Mouse (Mus musculus): Measurements from ENCODE around the gene B4galt4. TPM values are rescaled to one million over a fixed set of nuclear protein-coding genes. Genes with fewer than 3 reads are reported as not detected.
"Not testable (repeated sequence)": the region's sequence is repeated elsewhere in the genome, so short reads cannot be mapped to it uniquely, and the experiment has no call there.

The B4galt4 gene
- 0.70 and 2.6 TPM in 2 replicates for total RNA-seq (2017)

- 0 out of 2 replicates have a peak, but pooled peaks have one; percentile 23 for ATAC-seq (ENCODE audit: extremely low read depth, insufficient number of reproducible peaks, low FRiP score, poor library complexity, severe bottlenecking)
Observed at GRCm38 (mm10) chr16:38742113-38742658, at the start of gene B4galt4. B4galt4 (plus strand) TSS chr16:38742264.

- no peak for ATAC-seq (ENCODE audit: extremely low read depth, insufficient number of reproducible peaks, low FRiP score, poor library complexity, severe bottlenecking)
Observed at GRCm38 (mm10) chr16:38694906-38695540, 47.0 kb upstream of the B4galt4 start.

- ATAC-seq (ENCODE audit: extremely low read depth, insufficient number of reproducible peaks, low FRiP score, poor library complexity, severe bottlenecking) = no peak
Observed at GRCm38 (mm10) chr16:38695557-38695956, 46.5 kb upstream of the B4galt4 start.

- ATAC-seq (ENCODE audit: extremely low read depth, insufficient number of reproducible peaks, low FRiP score, poor library complexity, severe bottlenecking) = no peak
Observed at GRCm38 (mm10) chr16:38697611-38698010, 44.5 kb upstream of the B4galt4 start.

- no peak for ATAC-seq (ENCODE audit: extremely low read depth, insufficient number of reproducible peaks, low FRiP score, poor library complexity, severe bottlenecking)
Observed at GRCm38 (mm10) chr16:38700392-38701162, 41.5 kb upstream of the B4galt4 start.

GRCm38 (mm10) chr16:38701492-38702185 is 40.4 kb upstream of the B4galt4 start:
- ATAC-seq (ENCODE audit: extremely low read depth, insufficient number of reproducible peaks, low FRiP score, poor library complexity, severe bottlenecking) = peak; percentile 65

GRCm38 (mm10) chr16:38702316-38702715 is 39.7 kb upstream of the B4galt4 start:
- no peak for ATAC-seq (ENCODE audit: extremely low read depth, insufficient number of reproducible peaks, low FRiP score, poor library complexity, severe bottlenecking)

GRCm38 (mm10) chr16:38703501-38703900 is 38.6 kb upstream of the B4galt4 start:
- ATAC-seq (ENCODE audit: extremely low read depth, insufficient number of reproducible peaks, low FRiP score, poor library complexity, severe bottlenecking) = no peak

- ATAC-seq (ENCODE audit: extremely low read depth, insufficient number of reproducible peaks, low FRiP score, poor library complexity, severe bottlenecking) = no peak
Observed at GRCm38 (mm10) chr16:38705531-38706281, 36.4 kb upstream of the B4galt4 start.

GRCm38 (mm10) chr16:38706782-38707181 is 35.3 kb upstream of the B4galt4 start:
- no peak for ATAC-seq (ENCODE audit: extremely low read depth, insufficient number of reproducible peaks, low FRiP score, poor library complexity, severe bottlenecking)

GRCm38 (mm10) chr16:38708962-38709520 is 33.0 kb upstream of the B4galt4 start:
- peak; percentile 11; the same call in 1 of the 2 replicates for ATAC-seq (ENCODE audit: extremely low read depth, insufficient number of reproducible peaks, low FRiP score, poor library complexity, severe bottlenecking)

- ATAC-seq (ENCODE audit: extremely low read depth, insufficient number of reproducible peaks, low FRiP score, poor library complexity, severe bottlenecking) = no peak
Observed at GRCm38 (mm10) chr16:38711245-38711644, 30.8 kb upstream of the B4galt4 start.

- no peak for ATAC-seq (ENCODE audit: extremely low read depth, insufficient number of reproducible peaks, low FRiP score, poor library complexity, severe bottlenecking)
Observed at GRCm38 (mm10) chr16:38712105-38712504, 30.0 kb upstream of the B4galt4 start.

- ATAC-seq (ENCODE audit: extremely low read depth, insufficient number of reproducible peaks, low FRiP score, poor library complexity, severe bottlenecking) = peak; percentile 73
Observed at GRCm38 (mm10) chr16:38712581-38713403, 29.3 kb upstream of the B4galt4 start, which contains the start of gene Arhgap31. Arhgap31 (minus strand) TSS chr16:38713274.

GRCm38 (mm10) chr16:38713404-38714258 is 28.4 kb upstream of the B4galt4 start:
- no peak for ATAC-seq (ENCODE audit: extremely low read depth, insufficient number of reproducible peaks, low FRiP score, poor library complexity, severe bottlenecking)

- ATAC-seq (ENCODE audit: extremely low read depth, insufficient number of reproducible peaks, low FRiP score, poor library complexity, severe bottlenecking) = not testable (repeated sequence)
Observed at GRCm38 (mm10) chr16:38714259-38714526, 27.9 kb upstream of the B4galt4 start.

GRCm38 (mm10) chr16:38721377-38721776 is 20.7 kb upstream of the B4galt4 start:
- ATAC-seq (ENCODE audit: extremely low read depth, insufficient number of reproducible peaks, low FRiP score, poor library complexity, severe bottlenecking) = no peak

Measured in neutrophil, adult 5-6 weeks (primary cell).